Comparison of ENCODE assay signal across 8 mouse cellular contexts in genomic region chr4:137118332-137118715, GRCm38 (mm10).
DNase-seq lines count a peak whose midpoint lies in the region; ATAC-seq and TF ChIP-seq lines count a peak whose summit lies in the region.

No protein-coding gene starts in this region.

- peaks cover 4% of the 10 kb centered on the region; the same call in 1 of the 2 replicates for H3K4me1 ChIP-seq in heart, embryonic 11.5 days (ENCODE audit: control insufficient read depth, insufficient read depth, low read length)
- H3K4me1 ChIP-seq in E14TG2a.4 (replicated peaks; ENCODE audit: low read depth, low read length): peaks cover 11% of the 10 kb centered on the region
- peaks cover 3% of the 10 kb centered on the region; the same call in 1 of the 2 replicates for H3K4me1 ChIP-seq in liver, embryonic 15.5 days (replicated peaks)

- H3K4me3 ChIP-seq in heart, embryonic 11.5 days (ENCODE audit: low read depth, low read length): peak overlapping the region; percentile 23
- H3K4me3 ChIP-seq in E14TG2a.4 (replicated peaks; ENCODE audit: low read length): peak overlapping the region; percentile 50
- no peak overlapping the region for H3K4me3 ChIP-seq in liver, embryonic 15.5 days (replicated peaks)

- H3K4me2 ChIP-seq in heart, embryonic 11.5 days: peak overlapping the region; percentile 63
- H3K4me2 ChIP-seq in liver, embryonic 15.5 days: peak overlapping the region; percentile 44

- ATAC-seq in heart, embryonic 11.5 days (replicated peaks; ENCODE audit: insufficient number of reproducible peaks, low FRiP score, low TSS enrichment): no peak
- ATAC-seq in liver, embryonic 15.5 days (ENCODE audit: insufficient read depth): no peak

- no peaks in the 10 kb centered on the region for H3K36me3 ChIP-seq in heart, embryonic 11.5 days (ENCODE audit: control insufficient read depth, insufficient read depth, low read length)
- H3K36me3 ChIP-seq in E14TG2a.4 (ENCODE audit: insufficient read depth, low read length): no peaks in the 10 kb centered on the region
- H3K36me3 ChIP-seq in liver, embryonic 15.5 days (replicated peaks): no peaks in the 10 kb centered on the region

- H3K27ac ChIP-seq in heart, embryonic 11.5 days (ENCODE audit: low read depth, low read length): no peak overlapping the region
- H3K27ac ChIP-seq in liver, embryonic 15.5 days (replicated peaks): no peak overlapping the region

- no peak for TF ChIP-seq CTCF in E14TG2a.4 (conservative IDR thresholded peaks at IDR 0.05; ENCODE audit: low read length)

- H3K9ac ChIP-seq in heart, embryonic 11.5 days (ENCODE audit: low read depth, low read length): no peak overlapping the region
- no peak overlapping the region for H3K9ac ChIP-seq in liver, embryonic 15.5 days

- peaks cover 10% of the 10 kb centered on the region for H3K27me3 ChIP-seq in heart, embryonic 11.5 days (ENCODE audit: control insufficient read depth, insufficient read depth, low read length)
- peaks cover 32% of the 10 kb centered on the region for H3K27me3 ChIP-seq in E14TG2a.4 (ENCODE audit: insufficient read depth, low read length)
- peaks cover 62% of the 10 kb centered on the region for H3K27me3 ChIP-seq in liver, embryonic 15.5 days

- no peak for DNase-seq in heart, adult 9 months (ENCODE audit: low spot score in 2 of 2)
- DNase-seq in forelimb bud, embryonic 11.5 days (ENCODE audit: low read depth, low spot score): peak; percentile 40
- DNase-seq in cerebellum, adult 8-10 months: no peak
- no peak for DNase-seq in layer of hippocampus, postnatal 25 days (ENCODE audit: extremely low spot score in 1 of 2, low spot score in 1 of 2)
- DNase-seq in gastrocnemius, adult 18-20 months (ENCODE audit: low spot score): no peak

- no peaks in the 10 kb centered on the region for H3K9me3 ChIP-seq in heart, embryonic 11.5 days (replicated peaks; ENCODE audit: control insufficient read depth, low read length)
- H3K9me3 ChIP-seq in E14TG2a.4 (ENCODE audit: low read length): no peaks in the 10 kb centered on the region
- no peaks in the 10 kb centered on the region for H3K9me3 ChIP-seq in liver, embryonic 15.5 days (replicated peaks)

- WGBS in heart, embryonic 11.5 days (ENCODE audit: insufficient replicate concordance): 18% methylated on average over 10 of the region's 10 CpGs
- 18% methylated on average over 10 of the region's 10 CpGs for WGBS in liver, embryonic 15.5 days (ENCODE audit: insufficient replicate concordance)
